Mouse (Mus musculus) heart, embryonic 15.5 days (tissue): ENCODE measurements at regions not wholly inside any gene's neighbourhood (a gene's known extent, or its start where the extent isn't known, plus 50 kb on each side); places are given as distances from the start of the nearest gene placed in this dataset.

Experiments used
- ATAC-seq: fragments of 200-750 bp; cut with Nextera tagmentation; replicated peaks from 2 replicates; pipeline ENCODE4 v1.8.0; 2017; ENCODE audit warnings: low read depth, moderate TSS enrichment; ENCODE audit not compliant: insufficient number of reproducible peaks, insufficient read depth, low FRiP score
- H3K27ac ChIP-seq: fragments of 300-500 bp; sonication (generic); 2 replicates; pipeline ENCODE4 v1.5.1; 2015; ENCODE audit warnings: mild to moderate bottlenecking, inconsistent platforms
- H3K27me3 ChIP-seq: fragments of 300-500 bp; sonication (generic); 2 replicates; pipeline ENCODE4 v1.6.1; 2015; ENCODE audit warnings: inconsistent platforms
- H3K36me3 ChIP-seq: fragments of 300-500 bp; sonication (generic); 2 replicates; pipeline ENCODE4 v1.6.1; 2015; ENCODE audit warnings: mild to moderate bottlenecking, inconsistent platforms
- H3K4me1 ChIP-seq: fragments of 300-500 bp; sonication (generic); replicated peaks from 2 replicates; pipeline ENCODE4 v1.6.1; 2015; ENCODE audit warnings: inconsistent platforms
- H3K4me2 ChIP-seq: fragments of 300-500 bp; sonication (generic); 2 replicates; pipeline ENCODE4 v1.6.1; 2015; ENCODE audit warnings: inconsistent platforms, mild to moderate bottlenecking, moderate library complexity
- H3K4me3 ChIP-seq: fragments of 300-500 bp; sonication (generic); 2 replicates; pipeline ENCODE4 v1.5.1; 2015; ENCODE audit warnings: mild to moderate bottlenecking, inconsistent platforms
- H3K9ac ChIP-seq: fragments of 300-500 bp; sonication (generic); 2 replicates; pipeline ENCODE4 v1.6.1; 2015; ENCODE audit warnings: mild to moderate bottlenecking, inconsistent platforms
- H3K9me3 ChIP-seq: fragments of 300-500 bp; sonication (generic); replicated peaks from 2 replicates; pipeline ENCODE4 v1.6.1; 2016; ENCODE audit warnings: inconsistent platforms
- WGBS: fragments of 180-500 bp; shearing (Covaris S2); methylation state at CpG from one replicate; pipeline ENCODE4 v1.1.7; 2015; ENCODE audit warnings: mixed read lengths; 5-methylcytosine and 5-hydroxymethylcytosine counted together

GRCm38 (mm10) chr3:65478215-65478614, 50.0 kb upstream of the Tiparp start:
- no peaks in the 10 kb centered on the region for H3K27me3 ChIP-seq
- 86% methylated on average over 6 of the region's 6 CpGs for WGBS
- H3K36me3 ChIP-seq = no peaks in the 10 kb centered on the region
- H3K9ac ChIP-seq = no peak overlapping the region
- H3K9me3 ChIP-seq = no peaks in the 10 kb centered on the region
- H3K4me1 ChIP-seq = peaks cover 12% of the 10 kb centered on the region
- no peak overlapping the region for H3K4me3 ChIP-seq
- no peak overlapping the region for H3K27ac ChIP-seq
- no peak for ATAC-seq
- H3K4me2 ChIP-seq = no peak overlapping the region

- Histone ChIP-seq H3K27ac (no peak overlapping the region), H3K36me3 (no peaks in the 10 kb centered on the region), H3K9ac (no peak overlapping the region), H3K9me3 (no peaks in the 10 kb centered on the region), H3K4me2 (no peak overlapping the region), H3K4me3 (no peak overlapping the region), H3K27me3 (no peaks in the 10 kb centered on the region), H3K4me1 (peaks cover 2% of the 10 kb centered on the region; the same call in 1 of the 2 replicates)
- 63% methylated on average over 4 of the region's 4 CpGs for WGBS
- ATAC-seq = no peak
Measured at GRCm38 (mm10) chr3:65477111-65477510, 51.1 kb upstream of the Tiparp start.

GRCm38 (mm10) chr3:65476091-65476953, 51.9 kb upstream of the Tiparp start:
- H3K4me2 ChIP-seq = no peak overlapping the region
- WGBS = 86% methylated on average over 19 of the region's 19 CpGs
- H3K27me3 ChIP-seq = no peaks in the 10 kb centered on the region
- no peak overlapping the region for H3K4me3 ChIP-seq
- no peak overlapping the region for H3K27ac ChIP-seq
- H3K4me1 ChIP-seq = 0 out of 2 replicates have a peak, but pooled peaks cover 2% of the 10 kb centered on the region
- no peaks in the 10 kb centered on the region for H3K36me3 ChIP-seq
- no peak overlapping the region for H3K9ac ChIP-seq
- H3K9me3 ChIP-seq = no peaks in the 10 kb centered on the region
- no peak for ATAC-seq

DNA sequence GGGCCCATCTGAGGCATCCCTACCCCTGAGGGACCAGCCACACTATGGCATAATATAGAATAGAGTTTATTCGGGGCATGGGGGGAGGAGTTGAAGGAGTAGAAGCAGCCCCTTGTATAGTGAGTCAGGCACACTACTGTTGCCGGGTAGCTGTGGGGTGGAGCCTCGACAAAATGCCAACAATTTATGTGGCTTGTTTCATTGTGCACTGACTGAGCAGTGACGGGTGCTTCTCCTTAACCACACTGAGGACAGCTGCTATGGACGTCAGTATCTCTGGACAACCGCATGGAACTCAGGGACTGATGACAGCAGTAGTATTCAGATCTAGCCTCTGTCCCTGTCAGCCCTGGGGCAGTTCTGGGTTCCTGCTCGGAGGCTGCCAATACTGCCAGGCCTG, 53.6 kb upstream of the Tiparp start:
- no peaks in the 10 kb centered on the region for H3K27me3 ChIP-seq
- 51% methylated on average over 7 of the region's 7 CpGs for WGBS
- H3K4me2 ChIP-seq = no peak overlapping the region
- H3K9ac ChIP-seq = no peak overlapping the region
- 0 out of 2 replicates have a peak, but pooled peaks cover 2% of the 10 kb centered on the region for H3K4me1 ChIP-seq
- ATAC-seq = no peak
- no peak overlapping the region for H3K4me3 ChIP-seq
- H3K9me3 ChIP-seq = no peaks in the 10 kb centered on the region
- no peaks in the 10 kb centered on the region for H3K36me3 ChIP-seq
- no peak overlapping the region for H3K27ac ChIP-seq

- no peak overlapping the region for H3K4me3 ChIP-seq
- no peak overlapping the region for H3K9ac ChIP-seq
- H3K4me2 ChIP-seq = no peak overlapping the region
- 80% methylated on average over 7 of the region's 7 CpGs for whole genome bisulfite sequencing
- H3K27ac ChIP-seq = no peak overlapping the region
- H3K27me3 ChIP-seq = no peaks in the 10 kb centered on the region
- no peaks in the 10 kb centered on the region for H3K9me3 ChIP-seq
- H3K36me3 ChIP-seq = no peaks in the 10 kb centered on the region
- 0 out of 2 replicates have a peak, but pooled peaks cover 2% of the 10 kb centered on the region for H3K4me1 ChIP-seq
- ATAC-seq = no peak
Measured at GRCm38 (mm10) chr3:65471796-65472195, 56.4 kb upstream of the Tiparp start.

DNA sequence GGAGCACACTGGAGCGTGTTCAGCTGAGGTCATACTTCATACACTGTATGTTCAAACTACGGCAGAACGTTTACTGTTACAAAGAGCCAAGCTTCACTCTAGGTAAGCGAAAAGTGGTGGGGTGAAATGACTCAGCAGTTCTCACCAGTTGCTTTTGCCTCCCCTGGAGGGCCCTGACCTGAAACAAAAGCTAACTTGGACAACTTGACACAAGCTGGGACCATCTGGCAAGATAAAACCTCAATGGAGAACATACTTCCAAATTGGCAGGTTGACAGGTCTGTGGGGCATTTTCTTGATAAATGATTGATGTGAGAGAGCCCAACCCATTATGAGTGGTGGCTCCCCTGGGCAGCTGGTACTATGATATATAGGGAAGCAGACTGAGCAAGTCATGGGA, 59.0 kb upstream of the Tiparp start:
- no peaks in the 10 kb centered on the region for H3K27me3 ChIP-seq
- H3K9ac ChIP-seq = no peak overlapping the region

GRCm38 (mm10) chr3:65464769-65465168, 63.4 kb upstream of the Tiparp start:
- H3K27me3 ChIP-seq = no peaks in the 10 kb centered on the region
- no peaks in the 10 kb centered on the region for H3K36me3 ChIP-seq
- no peak overlapping the region for H3K4me3 ChIP-seq
- H3K27ac ChIP-seq = no peak overlapping the region
- no peaks in the 10 kb centered on the region for H3K9me3 ChIP-seq
- H3K9ac ChIP-seq = no peak overlapping the region
- no peak overlapping the region for H3K4me2 ChIP-seq
- ATAC-seq = no peak
- 53% methylated on average over 5 of the region's 5 CpGs for WGBS
- peaks cover 11% of the 10 kb centered on the region for H3K4me1 ChIP-seq

More for the DNA sequence above, 59.0 kb upstream of the Tiparp start:
- no peaks in the 10 kb centered on the region for H3K4me1 ChIP-seq
- H3K27ac ChIP-seq = no peak overlapping the region
- 64% methylated on average over 4 of the region's 4 CpGs for WGBS
- no peaks in the 10 kb centered on the region for H3K9me3 ChIP-seq
- no peak for ATAC-seq
- no peaks in the 10 kb centered on the region for H3K36me3 ChIP-seq
- no peak overlapping the region for H3K4me3 ChIP-seq
- H3K4me2 ChIP-seq = no peak overlapping the region

DNA sequence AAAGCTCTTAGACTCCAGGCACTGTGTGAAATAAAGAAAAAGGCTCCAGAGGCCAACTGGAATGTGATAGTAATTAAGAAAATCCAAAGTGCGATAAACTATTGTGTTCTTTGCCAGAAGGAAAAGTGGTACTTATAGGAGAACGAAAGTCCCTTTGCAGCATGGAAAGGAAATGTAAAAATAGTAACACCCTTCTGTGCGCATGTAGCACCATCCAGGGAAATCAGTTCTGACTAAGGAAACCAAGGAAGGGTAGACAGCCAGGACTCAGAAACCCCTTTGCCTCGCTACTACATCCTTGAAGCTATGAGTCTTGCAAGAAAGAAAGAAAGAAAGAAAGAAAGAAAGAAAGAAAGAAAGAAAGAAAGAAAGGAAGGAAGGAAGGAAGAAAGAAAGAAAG, 67.3 kb upstream of the Tiparp start:
- Histone ChIP-seq H3K27me3 (no peaks in the 10 kb centered on the region), H3K4me1 (peaks cover 15% of the 10 kb centered on the region), H3K27ac (no peak overlapping the region), H3K4me3 (no peak overlapping the region), H3K9ac (no peak overlapping the region), H3K9me3 (no peaks in the 10 kb centered on the region), H3K4me2 (no peak overlapping the region), H3K36me3 (no peaks in the 10 kb centered on the region)
- 23% methylated on average over 4 of the region's 4 CpGs for WGBS
- ATAC-seq = no peak

DNA sequence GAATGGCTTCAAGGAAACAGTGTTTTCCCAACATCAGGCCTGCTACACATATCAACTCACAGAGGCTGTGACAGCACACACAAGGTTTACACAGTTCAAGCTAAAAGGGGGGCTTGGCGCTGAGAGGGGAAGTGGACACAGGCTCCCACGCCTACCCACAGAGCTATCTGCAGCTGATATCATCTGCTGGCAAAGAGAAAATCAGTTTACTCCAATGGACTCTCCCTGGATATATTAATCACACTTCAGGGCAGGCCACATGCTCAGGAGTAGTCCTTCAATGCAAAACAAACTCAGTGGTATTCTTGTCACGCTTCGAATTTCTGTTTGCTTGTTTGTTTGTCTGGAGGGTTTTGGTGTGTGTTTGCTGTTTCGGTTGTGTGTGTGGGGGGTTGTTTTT, 67.3 kb upstream of the Ssr3 start:
- no peak for ATAC-seq
- Histone ChIP-seq H3K4me3 (no peak overlapping the region), H3K27ac (no peak overlapping the region), H3K27me3 (no peaks in the 10 kb centered on the region), H3K4me1 (peaks cover 24% of the 10 kb centered on the region), H3K9me3 (no peaks in the 10 kb centered on the region), H3K9ac (no peak overlapping the region), H3K36me3 (no peaks in the 10 kb centered on the region), H3K4me2 (no peak overlapping the region)
- 61% methylated on average over 5 of the region's 5 CpGs for WGBS

- peaks cover 24% of the 10 kb centered on the region for H3K4me1 ChIP-seq
- H3K9ac ChIP-seq = no peak overlapping the region
- no peak for ATAC-seq
- no peak overlapping the region for H3K27ac ChIP-seq
- no peaks in the 10 kb centered on the region for H3K27me3 ChIP-seq
- no peaks in the 10 kb centered on the region for H3K9me3 ChIP-seq
- no peak overlapping the region for H3K4me2 ChIP-seq
- 64% methylated on average over 6 of the region's 6 CpGs for WGBS
- H3K4me3 ChIP-seq = no peak overlapping the region
- H3K36me3 ChIP-seq = no peaks in the 10 kb centered on the region
Measured at GRCm38 (mm10) chr3:65457931-65458330, 65.5 kb upstream of the Ssr3 start.

- H3K9me3 ChIP-seq = no peaks in the 10 kb centered on the region
- H3K4me3 ChIP-seq = no peak overlapping the region
- peak overlapping the region; percentile 45 for H3K4me2 ChIP-seq
- no peaks in the 10 kb centered on the region for H3K27me3 ChIP-seq
- no peak overlapping the region for H3K9ac ChIP-seq
- peaks cover 17% of the 10 kb centered on the region for H3K4me1 ChIP-seq
- H3K36me3 ChIP-seq = no peaks in the 10 kb centered on the region
- peak overlapping the region; percentile 91 for H3K27ac ChIP-seq
- WGBS = 39% methylated on average over 14 of the region's 14 CpGs
- peak; percentile 84 for ATAC-seq
Measured at GRCm38 (mm10) chr3:65455597-65456284, 63.3 kb upstream of the Ssr3 start.
